Mouse (Mus musculus): ENCODE results near the gene Dnmt3a.

Dnmt3a gene

GRCm38 (mm10) chr12:3805852-3806251 lies at the start of gene Dnmt3a:
Gene Dnmt3a (plus strand): TSS chr12:3806007.
- no peak for DNase-seq (ENCODE audit: low read depth, low spot score)

DNA sequence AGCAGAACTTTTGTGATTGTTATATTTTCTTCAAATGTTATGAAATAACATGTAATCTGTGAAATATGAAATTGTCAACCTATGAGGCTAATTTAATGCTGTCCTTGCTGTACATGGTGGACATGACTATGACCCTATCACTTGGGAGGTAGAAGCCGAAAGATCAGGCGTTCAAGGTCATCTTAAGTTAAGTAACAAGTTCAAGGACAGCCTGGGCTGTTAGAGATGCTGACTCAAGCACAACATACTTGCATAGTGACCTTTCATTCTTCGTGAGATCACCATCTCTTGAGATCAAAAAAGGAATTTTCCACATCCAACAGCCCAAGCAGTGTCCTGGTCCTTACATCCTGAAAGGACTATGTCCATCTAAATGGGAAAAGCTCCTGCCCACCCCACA lies 49.6 kb upstream of the Dnmt3a start:
- DNase-seq (ENCODE audit: low read depth, low spot score): no peak

GRCm38 (mm10) chr12:3758127-3758526 lies 47.7 kb upstream of the Dnmt3a start:
- DNase-seq (ENCODE audit: low read depth, low spot score): no peak

- peak; percentile 51 for DNase-seq (ENCODE audit: low read depth, low spot score)
These were observed 46.4 kb upstream of the Dnmt3a start for GRCm38 (mm10) chr12:3759419-3759818.

DNA sequence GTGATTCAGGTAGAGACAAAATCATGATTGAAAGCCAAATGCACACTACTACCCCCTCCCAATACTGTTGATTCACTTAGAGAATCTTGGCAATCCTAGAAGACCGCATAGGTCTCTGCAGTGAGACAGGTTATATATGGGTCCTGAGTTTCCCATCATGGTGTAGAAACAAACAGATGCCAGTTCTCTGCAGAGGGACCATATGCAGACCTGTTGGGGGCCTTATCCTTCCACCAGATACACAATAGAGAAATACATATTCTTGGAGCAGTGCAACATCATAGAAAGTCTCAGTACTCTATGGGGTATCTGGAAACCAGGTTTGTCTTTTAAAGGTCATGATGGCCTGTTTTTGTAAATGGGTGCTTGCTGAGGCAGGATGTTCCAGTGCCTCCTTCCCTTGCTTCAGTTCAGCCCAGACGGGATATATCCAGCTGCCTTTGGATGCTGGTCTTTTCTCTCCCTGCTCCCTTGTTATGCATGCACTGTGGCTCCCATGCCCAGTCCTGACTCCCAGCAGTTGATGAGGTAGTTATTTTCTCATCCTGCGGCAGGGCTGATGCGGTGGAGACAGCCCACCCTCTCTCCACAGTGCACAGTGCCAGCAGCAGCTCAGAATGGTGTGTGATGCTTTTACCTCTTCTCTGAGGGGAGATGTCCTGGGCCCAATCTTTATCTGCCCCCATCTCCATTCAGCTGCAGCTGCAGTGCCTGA lies 44.8 kb upstream of the Dnmt3a start:
- no peak for DNase-seq (ENCODE audit: low read depth, low spot score)

GRCm38 (mm10) chr12:3761591-3762295 lies 44.1 kb upstream of the Dnmt3a start:
- no peak for DNase-seq (ENCODE audit: low read depth, low spot score)

DNA sequence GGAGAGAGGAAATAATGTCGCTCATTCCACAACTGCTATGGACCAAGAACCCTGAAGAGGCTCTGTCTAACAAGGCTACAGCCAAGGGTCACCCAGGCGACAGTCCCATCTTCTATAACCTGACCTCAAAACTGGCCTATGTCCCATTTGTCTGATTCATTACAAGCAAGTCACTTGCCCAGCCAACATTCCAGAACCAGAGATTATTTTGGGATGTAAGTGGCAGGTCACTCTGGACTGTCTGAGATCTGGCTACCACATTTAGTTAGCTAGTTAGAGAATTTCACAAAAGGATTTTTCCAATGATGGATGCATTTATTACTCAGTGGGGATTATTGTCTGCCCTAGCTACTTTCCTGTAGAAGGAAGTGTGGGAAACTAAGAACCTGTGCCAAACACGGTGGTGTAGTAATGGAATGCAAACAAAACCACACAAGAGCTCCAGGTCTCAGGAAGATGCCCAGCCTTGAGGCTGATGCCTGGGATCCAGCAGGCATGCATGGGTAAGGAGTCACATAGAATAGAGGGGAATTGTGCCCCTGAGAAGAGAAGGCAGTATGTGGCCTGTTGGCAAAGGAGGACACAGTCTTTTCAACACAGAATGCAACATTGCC lies 41.5 kb upstream of the Dnmt3a start:
- DNase-seq (ENCODE audit: low read depth, low spot score): peak; percentile 80

DNA sequence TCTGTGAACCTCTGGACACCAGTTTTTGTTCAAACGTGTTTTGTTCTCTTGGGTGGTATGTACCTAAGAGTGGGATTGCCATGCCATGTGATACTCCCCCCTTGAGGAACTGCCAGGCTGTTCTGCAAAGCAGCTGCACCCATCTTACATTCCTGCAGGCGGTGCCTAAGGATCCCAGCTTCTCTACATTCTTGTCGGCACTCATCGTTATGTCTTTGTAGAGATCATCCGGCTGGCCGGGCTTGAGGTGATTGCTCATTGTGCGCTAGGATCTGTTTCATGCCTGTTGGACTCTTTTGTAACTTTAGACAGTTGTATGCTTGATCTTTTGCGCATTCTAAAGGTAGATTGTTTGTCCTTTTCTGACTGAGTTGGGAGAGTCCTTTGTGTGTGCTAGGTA lies 38.4 kb upstream of the Dnmt3a start:
- no peak for DNase-seq (ENCODE audit: low read depth, low spot score)

DNA sequence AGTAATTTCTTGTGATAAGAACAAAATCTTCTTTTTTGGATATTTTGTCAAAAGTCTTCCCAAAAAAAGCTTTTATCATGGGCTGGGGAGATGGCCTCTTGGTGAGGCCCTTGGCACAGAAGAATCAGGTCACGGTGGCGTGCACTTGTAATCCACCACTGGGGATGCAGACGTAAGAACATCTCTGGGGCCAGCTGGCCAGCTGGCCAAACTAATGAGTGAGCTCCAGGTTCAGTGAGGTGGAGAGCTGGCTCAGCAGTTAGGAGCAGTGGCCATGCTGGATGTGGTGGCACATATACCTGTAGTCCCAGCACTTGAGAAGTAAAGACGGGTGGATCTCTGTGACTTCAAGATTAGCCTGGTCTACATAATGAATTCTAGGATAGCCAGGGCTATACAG lies 37.4 kb upstream of the Dnmt3a start:
- peak; percentile 62 for DNase-seq (ENCODE audit: low read depth, low spot score)

DNA sequence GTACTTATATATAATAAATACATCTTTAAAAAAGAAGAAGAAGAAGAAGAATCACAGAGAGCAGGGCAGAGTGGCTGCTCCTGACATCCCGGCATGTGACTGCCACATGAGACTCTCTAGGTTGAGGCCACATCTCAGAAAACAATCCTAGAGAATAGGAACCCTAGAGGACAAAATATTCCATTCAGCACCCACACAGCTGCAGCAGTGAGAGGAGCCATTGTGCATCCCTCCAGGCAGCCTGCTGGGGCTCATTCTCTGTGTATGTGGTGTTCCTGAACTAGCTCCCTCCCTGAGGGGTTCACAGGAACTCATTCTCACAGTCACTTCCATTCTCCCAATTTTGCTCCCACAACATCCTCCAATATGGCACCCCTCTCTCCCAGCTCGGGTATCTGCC lies 35.3 kb upstream of the Dnmt3a start:
- no peak for DNase-seq (ENCODE audit: low read depth, low spot score)

- no peak for DNase-seq (ENCODE audit: low read depth, low spot score)
These were observed 34.7 kb upstream of the Dnmt3a start for GRCm38 (mm10) chr12:3771080-3771479.

- DNase-seq (ENCODE audit: low read depth, low spot score): no peak
These were observed 32.2 kb upstream of the Dnmt3a start for GRCm38 (mm10) chr12:3773643-3774042.

- DNase-seq (ENCODE audit: low read depth, low spot score): no peak
These were observed 29.8 kb upstream of the Dnmt3a start for GRCm38 (mm10) chr12:3776015-3776414.

- no peak for DNase-seq (ENCODE audit: low read depth, low spot score)
These were observed 28.1 kb upstream of the Dnmt3a start for GRCm38 (mm10) chr12:3777682-3778081.

- no peak for DNase-seq (ENCODE audit: low read depth, low spot score)
These were observed 27.5 kb upstream of the Dnmt3a start for GRCm38 (mm10) chr12:3778286-3778685.

- DNase-seq (ENCODE audit: low read depth, low spot score): no peak
These were observed 26.2 kb upstream of the Dnmt3a start for GRCm38 (mm10) chr12:3779639-3780038.

GRCm38 (mm10) chr12:3780405-3780891 lies 25.4 kb upstream of the Dnmt3a start:
- DNase-seq (ENCODE audit: low read depth, low spot score): peak; percentile 68

- DNase-seq (ENCODE audit: low read depth, low spot score): no peak
These were observed 24.8 kb upstream of the Dnmt3a start for GRCm38 (mm10) chr12:3780931-3781471.

DNA sequence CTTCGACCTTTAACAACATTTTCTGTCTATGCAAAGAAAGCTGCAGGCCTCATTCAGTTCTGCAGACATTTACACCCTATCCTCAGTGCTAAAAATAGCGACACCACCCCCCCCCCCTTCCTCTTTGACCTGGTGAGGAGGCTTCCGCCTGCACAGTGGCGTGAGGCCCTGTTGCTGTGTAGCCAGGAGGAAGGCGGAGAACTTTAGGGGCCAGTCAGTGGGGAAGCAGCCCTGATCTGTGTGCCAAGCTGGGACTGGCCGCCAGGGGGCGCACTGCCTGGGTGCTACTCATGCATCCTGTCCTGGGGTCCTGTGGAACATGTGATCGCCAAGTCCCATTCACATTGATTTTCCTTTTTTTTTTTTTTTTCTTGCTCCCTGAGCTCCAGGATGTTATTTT lies 24.3 kb upstream of the Dnmt3a start:
- peak; percentile 92 for DNase-seq (ENCODE audit: low read depth, low spot score)

- no peak for DNase-seq (ENCODE audit: low read depth, low spot score)
These were observed 22.5 kb upstream of the Dnmt3a start for GRCm38 (mm10) chr12:3783196-3783825.

DNA sequence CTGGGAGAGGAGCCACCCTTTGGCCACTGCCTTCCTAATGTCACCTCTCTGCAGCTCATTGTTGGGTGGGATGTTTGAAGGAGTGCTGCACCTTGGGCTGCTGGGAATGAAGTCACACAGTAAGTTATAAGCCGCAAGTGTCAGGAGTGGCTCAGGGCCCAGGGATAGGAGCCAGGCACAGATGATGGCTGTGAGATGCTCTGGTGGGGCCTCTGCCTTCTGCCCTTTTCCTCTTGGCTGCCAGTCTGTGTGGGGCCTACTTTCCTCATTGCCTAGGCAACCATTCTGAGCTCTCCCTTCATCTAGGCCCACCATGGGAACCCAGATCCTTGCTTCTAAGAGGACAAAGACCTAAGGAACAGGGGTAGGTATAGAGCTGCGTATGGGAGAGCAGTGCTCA lies 21.5 kb upstream of the Dnmt3a start:
- DNase-seq (ENCODE audit: low read depth, low spot score): no peak

- DNase-seq (ENCODE audit: low read depth, low spot score): no peak
These were observed 21.1 kb upstream of the Dnmt3a start for GRCm38 (mm10) chr12:3784729-3785128.
